Mouse (Mus musculus) small intestine, adult 2 months (tissue): ENCODE results near the gene Ppp2r5e.

Experiments used
- CTCF ChIP-seq: fragments of 200-500 bp; IDR thresholded peaks from 2 replicates; pipeline ENCODE4 v1.5.1; 2012; ENCODE audit warnings: low read depth, mild to moderate bottlenecking, control low read depth, inconsistent platforms, low read length, moderate library complexity, mixed read lengths; ENCODE audit not compliant: insufficient replicate concordance, insufficient read length; ENCODE audit errors: extremely low read depth
- POLR2A ChIP-seq: fragments of 200-500 bp; IDR thresholded peaks from 2 replicates; pipeline ENCODE4 v1.6.1; 2012; ENCODE audit warnings: low read depth, mild to moderate bottlenecking, control low read depth, inconsistent platforms, low read length, moderate library complexity

GRCm38 (mm10) chr12:75533145-75533544 is 62.9 kb downstream of the Ppp2r5e start:
- TF ChIP-seq CTCF, result no peak
- no peak for TF ChIP-seq POLR2A
